Mouse (Mus musculus): ENCODE data around the gene Tbpl1. TPM values are rescaled to one million over a fixed set of nuclear protein-coding genes. Genes with fewer than 3 reads are reported as not detected.

Gene Tbpl1
- 83.8 TPM for polyA plus RNA-seq (2017; shearing (Covaris generic))

DNA sequence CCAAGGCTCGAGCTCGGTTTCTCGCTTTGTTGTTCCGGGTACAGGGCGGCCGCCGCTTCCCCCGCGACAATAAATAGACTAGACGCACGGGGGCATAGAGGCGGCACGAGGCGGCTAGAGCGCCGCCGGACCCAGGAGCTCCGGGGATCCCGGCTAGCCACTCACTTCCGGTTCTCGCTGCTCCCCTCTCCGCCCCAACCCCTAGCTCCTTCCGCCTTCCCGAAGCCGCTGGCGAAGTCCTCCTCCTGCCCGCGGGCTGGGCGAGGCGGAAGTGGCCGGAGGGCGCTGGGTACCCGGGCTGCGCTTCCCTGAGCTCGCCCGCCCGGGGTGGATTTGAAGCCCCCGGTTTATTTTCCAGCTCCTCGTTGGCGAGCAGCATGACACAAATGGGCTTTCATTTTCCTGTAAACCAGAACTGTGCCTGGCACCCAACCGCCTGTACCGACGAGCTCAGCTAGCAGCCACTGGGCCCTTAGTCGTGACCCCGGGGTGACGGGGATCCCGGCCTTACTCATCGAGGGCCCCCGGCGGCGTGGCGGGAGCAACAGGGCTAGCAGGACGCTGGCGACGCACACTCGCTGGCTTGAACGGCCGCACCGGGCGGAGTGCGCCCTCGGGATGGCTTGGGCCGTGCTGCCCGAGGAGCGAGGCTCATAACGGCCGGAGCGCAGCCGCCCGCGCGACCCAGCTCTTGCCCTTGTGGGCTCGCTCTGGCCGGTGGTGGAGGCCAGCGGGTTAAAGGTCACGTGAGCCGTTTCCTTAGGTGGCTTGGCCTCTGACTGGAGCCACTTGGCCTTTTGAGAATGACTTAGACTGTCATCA lies at the start of gene Tbpl1:
Gene Tbpl1 (minus strand): TSS at position 667 of the 822 bp plus-strand sequence.

Other genes with a start within 250 kb of the Tbpl1 start
- not detected for gene Slc2a12, start 86.9 kb downstream of the Tbpl1 start, polyA plus RNA-seq (2017; shearing (Covaris generic))
- not detected for gene Tcf21, start 88.2 kb upstream of the Tbpl1 start, polyA plus RNA-seq (2017; shearing (Covaris generic))

Measured in naive thymus-derived CD4-positive, alpha-beta T cell, adult 5 months (primary cell).